Mouse (Mus musculus) megakaryocyte-erythroid progenitor cell, adult 5-6 weeks (primary cell): ENCODE results near the gene Zbtb48. TPM values are rescaled to one million over a fixed set of nuclear protein-coding genes. Genes with fewer than 3 reads are reported as not detected.
"Not testable (repeated sequence)": the region's sequence is repeated elsewhere in the genome, so short reads cannot be mapped to it uniquely, and the experiment has no call there.

ENCODE experiments used
- ATAC-seq: replicated peaks from 2 replicates; pipeline ENCODE4 v1.8.0; 2016; ENCODE audit warnings: mild to moderate bottlenecking, inconsistent platforms; ENCODE audit not compliant: severe bottlenecking, poor library complexity, low FRiP score, low TSS enrichment
- total RNA-seq, 2 experiments: library from RNA; stranded (forward) in 1 of 2; stranded (reverse) in 1 of 2; fragments of 200-1000, 215-1000 nt in 1 of 2; fragments of >200 nt in 1 of 2; fragmentation: Nextera tagmentation in 1 of 2; gene quantifications; 2 replicates each; pipeline ENCODE4 v1.2.3; 2014 to 2017

Zbtb48 gene
- total RNA-seq, 2 experiments from 2014 or later = 10.6 to 27.2 TPM

DNA sequence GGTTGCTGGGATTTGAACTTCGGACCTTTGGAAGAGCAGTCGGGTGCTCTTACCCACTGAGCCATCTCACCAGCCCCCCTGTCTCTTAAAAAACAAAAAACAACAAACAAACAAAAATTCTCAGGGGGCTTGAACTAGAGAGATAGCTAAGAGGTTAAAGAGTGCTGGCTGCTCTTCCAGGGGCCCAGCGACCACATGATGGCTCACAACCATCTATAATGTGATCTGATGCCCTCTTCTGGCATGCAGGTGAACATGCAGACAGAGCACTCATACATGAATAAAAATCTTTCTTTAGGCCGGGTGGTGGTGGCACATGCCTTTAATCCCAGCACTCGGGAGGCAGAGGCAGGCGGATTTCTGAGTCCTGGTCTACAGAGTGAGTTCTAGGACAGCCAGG, 9.0 kb upstream of the Zbtb48 start:
- ATAC-seq = not testable (repeated sequence)

DNA sequence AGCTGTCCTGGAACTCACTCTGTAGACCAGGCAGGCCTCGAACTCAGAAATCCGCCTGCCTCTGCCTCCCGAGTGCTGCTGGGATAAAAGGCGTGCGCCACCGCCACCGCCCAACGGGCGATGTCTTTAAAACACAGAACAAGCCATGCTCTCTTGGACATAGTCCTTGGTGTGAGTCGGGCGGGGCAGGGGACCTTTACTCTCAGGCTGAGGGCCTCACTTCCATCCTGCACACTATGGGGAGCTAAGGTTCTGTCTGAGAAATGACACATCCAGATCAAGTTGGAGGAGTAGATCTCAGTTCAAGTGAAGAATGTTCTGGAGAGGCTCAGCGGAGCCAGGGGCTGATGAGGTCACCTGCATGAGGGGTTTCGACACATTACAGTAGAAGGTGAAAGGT, 5.5 kb upstream of the Zbtb48 start:
- no peak for ATAC-seq

DNA sequence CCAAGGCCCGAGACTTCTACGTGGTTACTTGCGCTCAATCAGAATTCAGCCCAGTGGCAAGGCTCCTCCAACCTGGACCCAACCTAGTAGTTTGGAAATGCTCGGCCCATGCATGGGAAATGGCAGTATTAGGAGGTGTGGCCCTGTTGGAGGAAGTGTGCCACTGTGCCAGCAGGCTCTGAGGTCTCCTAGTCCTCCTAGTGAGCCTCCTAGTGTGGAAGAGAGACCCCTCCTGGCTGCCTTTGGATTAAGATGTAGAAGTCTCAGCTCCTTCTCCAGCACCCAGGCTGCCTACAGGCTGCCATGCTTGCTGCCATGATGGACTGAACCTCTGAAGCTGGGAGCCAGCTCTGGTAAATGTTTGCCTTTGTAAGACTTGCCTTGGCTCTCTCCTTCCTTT, 2.5 kb upstream of the Zbtb48 start:
- ATAC-seq = no peak

DNA sequence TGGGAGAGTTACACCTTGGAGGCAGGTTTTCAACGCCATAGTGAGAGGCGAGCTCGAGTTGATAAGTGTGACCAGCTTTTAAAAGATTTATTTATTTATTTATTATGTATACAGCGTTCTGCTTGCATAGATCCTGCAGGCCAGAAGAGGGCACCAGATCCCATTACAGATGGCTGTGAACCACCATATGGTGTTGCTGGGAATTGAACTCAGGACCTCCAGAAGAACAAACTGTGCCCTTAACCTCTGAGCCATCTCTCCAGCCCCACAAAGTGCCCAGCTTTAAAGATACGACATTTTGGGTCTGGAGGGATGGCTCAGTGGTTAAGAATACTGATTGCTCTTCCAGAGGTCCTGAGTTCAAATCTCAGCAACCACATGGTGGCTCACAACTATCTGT, 1.6 kb upstream of the Zbtb48 start:
- ATAC-seq = no peak

DNA sequence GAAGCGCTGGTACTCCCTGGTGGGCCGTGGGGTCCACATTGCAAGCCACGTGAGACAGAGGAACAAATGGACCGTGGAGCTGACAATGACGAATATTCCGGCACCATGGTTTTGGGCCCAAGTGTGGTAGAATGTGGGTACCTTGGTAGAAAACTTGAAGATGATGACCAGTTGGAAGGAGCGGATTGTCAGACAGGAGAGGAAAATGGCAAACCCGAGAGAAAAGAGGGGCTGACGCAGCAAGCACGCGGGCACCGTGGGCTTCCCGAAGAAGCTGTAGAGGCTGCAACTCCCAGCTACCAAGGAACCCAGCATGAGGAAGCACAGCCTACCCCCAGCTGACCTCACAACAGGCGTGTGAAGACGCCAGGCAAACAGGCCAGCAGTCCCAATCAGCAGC, 985 bp upstream of the Zbtb48 start:
- ATAC-seq = no peak

DNA sequence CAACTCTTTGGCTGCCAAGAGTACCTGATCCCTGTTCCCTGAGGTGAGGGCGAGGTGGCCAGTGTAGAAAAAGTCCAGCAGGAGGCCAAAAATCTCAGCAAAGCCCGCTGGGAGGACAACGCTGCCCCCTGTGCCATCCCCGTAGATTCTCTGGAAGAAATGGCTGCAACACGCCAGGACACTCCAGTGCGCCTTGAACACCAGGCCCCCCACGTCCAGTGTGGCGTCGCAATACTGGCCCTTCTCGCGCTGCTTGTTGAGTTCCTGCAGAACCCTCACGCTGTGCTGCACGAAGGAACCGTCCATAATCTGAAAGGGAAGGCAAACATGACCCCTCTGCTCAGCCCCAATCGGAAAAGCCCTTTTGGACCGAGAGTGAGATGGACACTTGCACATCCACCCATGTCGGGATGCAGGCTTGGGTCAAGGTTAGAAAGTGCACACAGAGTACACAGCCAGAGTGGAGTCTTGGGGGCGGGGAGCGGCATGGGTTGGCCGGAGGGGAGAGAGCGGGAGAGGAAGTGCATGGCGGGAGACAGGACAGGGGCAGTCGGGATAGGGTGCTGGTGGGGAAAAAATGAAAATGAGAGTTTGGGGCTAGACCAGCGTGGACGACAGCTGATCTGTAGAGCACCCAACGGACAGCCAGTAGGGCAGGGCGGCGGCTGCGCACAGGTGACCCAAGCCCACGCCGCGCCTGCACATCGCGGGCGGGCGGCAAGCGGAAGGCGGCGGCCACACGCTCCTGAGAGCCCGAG, 541 bp downstream of the Zbtb48 start:
- ATAC-seq = peak; percentile 6; the same call in 1 of the 2 replicates

DNA sequence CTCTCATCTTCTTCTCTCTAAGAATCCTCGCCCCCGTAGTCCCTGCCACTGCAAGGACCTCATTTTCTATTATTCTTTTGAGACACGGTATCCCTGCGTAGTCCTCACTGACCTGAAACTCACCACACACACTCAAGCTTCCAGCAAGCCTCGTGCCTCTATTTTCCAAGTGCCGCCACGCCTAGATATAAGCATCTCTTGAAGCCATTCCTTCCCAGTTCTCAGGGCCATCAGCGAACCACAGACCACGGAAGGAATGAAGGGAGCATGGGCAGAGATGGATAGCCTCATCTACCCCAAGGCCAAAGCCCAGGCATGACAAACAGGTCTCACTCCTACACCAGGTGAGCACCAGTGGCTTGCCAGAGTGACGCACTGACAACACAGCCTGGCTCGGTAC, 2.9 kb downstream of the Zbtb48 start:
- no peak for ATAC-seq

DNA sequence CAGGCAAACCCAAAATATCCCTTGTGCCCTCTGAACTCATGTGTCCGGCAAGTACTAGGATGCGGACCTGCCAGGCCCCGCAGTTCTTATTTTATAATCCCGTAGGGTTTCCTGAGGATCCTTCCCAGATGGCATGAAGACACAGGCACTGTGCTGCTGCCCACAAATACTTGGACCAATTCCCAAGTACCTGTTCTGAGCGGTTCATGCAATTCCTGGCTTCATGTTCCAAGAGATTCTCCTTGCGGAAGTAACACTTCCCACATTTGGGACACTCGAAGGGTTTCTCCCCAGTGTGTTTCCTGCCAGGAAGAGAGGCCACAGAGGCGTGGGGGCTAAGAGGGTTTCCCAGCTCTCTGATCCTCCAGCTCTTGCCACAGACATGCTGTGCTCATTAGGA, 5.0 kb downstream of the Zbtb48 start:
- no peak for ATAC-seq

DNA sequence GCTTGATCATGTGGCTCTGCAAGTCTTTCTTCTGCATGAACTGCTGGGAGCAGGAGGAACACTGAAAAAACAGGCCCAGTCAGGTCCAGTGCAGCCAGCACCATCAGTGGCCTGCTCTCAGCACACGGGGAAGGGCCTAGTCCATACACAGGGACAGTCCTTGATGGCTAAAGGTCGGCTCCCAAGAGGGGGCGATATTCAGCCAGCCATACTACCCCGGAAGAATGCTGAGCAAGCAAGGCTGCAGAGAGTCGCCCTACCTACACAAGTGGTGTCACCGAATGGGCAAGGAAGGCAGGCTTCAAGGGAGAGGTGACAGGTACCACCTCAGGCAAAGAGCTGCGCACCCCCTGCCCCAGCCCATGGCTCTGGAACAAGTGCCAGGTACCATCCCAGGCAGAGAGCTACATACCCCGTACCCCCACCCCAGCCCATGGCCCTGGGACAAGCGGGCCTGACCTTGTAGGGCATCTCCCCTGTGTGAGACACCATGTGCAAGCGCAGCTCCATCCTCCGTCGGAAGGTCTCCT, 5.8 kb downstream of the Zbtb48 start:
- no peak for ATAC-seq

DNA sequence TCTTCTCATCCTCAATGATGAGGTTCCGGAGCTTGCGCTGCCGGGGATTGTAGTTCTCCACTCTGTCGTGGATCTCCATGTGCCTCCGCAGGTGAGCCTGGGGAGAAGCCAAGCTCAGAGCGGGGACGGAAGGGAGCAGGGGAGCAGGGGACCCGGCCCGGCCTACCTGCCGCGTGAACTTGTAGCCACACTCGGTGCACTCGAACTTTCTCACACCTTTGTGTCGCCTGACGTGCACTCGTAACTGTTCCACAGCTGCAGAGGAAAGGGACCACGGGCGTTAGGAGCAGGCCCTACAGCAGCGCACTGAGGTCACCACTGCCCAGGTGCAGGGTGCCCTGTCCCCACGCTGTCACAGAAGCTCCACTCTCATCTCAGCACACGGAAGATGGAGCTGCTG, 7.4 kb downstream of the Zbtb48 start:
- no peak for ATAC-seq

DNA sequence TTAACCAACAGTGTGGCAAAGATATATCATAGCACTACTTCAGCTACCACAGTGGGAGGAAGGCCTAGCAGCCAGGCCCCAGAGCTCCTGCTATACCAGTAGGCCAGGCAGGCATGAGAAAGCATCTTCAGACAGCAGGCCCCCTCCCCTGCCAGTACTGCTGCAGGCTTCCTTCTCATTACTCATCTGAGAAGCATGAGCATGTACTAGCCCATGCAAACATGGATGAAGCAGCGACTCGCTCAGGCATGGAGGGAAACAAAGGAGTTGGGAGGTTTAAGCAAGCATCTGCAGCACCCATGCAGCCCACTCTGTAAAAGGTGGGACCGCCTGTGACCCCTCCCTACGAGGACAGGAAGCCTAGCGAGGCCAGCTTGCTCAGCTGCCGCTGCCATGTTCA, 8.4 kb downstream of the Zbtb48 start:
- no peak for ATAC-seq

DNA sequence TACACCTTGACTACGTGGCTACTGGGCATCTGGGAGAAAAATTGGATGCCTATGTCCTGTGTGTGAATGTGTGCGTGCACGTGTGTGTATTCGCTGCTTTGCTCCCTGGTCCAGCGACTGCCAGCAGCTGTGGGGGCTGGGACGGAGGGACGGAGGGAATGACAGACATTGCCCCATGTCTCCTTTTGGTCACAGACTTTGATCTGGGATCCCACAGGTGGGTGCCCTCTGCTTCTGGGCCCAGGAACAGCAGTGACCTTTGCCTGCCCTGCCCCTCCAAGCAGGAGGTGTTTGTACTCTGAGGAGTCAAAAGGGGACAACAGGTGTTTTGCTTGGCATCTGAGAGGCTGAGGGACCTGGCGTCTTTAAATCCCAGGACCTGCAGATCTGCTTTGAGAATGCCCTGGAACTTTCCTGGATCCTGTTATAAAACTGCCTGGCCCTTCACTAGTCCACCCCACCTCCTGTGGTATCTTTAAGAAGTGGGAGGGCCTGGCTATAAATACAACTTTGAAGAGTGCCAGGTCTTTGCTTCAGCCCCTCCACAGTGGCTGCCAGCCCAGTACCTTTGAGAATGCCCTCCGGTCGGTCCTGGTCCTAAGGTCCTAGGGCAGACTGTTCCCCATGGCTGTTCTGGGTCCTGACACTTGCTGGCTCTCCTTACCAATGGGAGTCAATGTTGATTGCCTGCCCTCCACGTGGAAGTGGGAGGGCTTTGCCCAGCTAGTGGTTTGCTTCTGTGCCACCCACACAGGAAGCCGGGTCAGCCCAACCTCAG, 14.2 kb downstream of the Zbtb48 start:
- ATAC-seq = no peak

DNA sequence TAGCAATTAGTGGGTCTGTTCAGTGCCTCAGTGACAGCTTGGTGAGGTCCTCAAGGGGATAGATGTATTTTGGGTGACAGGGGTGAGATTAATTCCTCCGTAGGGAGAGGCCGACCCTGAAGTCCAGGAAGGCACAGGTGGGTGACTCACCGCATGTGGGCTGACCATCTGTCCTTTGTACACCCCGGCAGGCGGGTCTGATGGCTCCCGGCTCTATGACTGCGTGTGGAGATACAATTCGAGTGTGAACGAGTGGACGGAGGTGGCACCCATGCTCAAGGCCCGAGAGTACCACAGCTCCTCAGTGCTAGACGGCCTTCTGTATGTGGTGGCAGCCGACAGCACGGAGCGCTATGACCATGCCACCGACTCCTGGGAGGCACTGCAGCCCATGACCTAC, 15.4 kb downstream of the Zbtb48 start:
- ATAC-seq = no peak

DNA sequence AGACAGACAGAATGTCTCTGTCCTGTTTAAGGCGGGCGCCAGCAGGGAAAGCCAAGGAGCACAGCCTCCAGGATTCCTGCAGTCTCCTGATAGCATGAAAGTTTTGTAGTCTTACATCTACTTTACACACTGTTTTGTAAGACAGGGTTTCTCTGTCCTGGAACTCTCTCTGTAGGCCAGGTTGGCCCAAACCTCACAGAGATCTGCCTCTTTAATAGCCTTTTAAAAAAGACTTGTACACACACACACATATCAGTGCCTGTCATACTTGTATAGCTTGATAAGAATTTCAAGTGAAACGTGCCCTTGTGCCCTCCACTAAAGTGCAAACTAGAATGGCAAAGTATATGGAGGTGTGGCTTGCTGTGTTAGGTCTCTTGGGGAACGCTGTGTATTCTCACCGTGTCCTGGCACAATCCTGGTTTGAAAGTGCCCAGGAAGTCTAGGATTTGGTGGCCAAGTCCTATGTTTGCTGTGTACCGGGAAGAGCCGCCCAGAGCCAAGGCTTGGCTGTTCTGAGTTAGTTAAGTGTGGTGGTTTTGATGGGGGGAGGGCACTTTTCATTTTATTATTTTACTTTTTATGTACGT, 16.2 kb downstream of the Zbtb48 start:
- peak; percentile 19; the same call in 1 of the 2 replicates for ATAC-seq

DNA sequence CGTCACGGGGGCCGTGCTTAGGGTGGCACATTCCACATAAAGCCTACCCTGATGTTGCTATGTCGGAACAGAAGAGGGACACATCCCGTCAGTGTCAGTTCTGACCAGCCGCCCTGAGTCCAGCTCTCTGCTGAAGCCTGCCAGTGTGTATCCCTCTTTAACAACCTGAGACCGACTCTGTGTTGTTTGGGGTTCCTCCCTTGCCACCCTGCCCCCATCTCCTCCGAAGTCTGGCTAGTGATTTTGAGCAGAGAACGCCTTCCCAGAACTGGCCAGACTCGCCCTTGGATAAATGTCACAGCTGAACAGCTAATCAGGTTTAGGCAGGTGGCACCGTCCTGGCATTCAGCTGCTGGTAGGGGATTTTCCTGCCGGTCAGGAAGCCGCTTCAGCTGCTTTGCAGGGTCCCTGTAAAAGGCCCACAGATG, 16.8 kb downstream of the Zbtb48 start:
- ATAC-seq = peak; percentile 30

DNA sequence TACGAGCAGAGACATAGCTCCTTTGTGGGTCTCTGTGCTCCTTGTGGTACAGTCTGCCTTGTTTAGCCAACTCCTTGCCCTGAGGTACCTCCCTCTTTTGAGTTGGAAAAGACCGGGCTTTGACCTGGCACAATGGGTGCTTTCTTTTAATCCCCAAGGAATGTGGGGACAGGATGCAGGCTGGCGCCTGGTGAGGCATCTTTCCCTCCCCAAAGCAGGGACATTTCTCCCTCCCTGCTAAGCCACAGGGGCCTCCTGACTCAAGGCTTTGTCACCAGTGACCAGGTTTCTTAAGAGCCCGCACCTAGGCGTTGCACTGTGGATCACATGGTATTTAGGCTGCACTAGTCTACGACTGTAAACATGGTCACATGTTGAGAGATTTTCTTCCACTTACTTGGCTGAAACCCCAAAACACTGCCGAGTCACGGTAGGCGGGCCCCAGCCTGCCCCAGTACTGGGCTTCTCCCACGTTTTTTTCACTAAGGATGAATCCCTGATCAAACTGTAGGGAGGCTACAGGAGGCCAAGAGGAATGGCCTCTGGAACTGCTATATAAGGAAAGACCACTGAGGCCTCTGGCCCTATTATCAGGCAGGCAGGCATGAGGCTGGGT, 17.3 kb downstream of the Zbtb48 start:
- ATAC-seq = peak; percentile 54

DNA sequence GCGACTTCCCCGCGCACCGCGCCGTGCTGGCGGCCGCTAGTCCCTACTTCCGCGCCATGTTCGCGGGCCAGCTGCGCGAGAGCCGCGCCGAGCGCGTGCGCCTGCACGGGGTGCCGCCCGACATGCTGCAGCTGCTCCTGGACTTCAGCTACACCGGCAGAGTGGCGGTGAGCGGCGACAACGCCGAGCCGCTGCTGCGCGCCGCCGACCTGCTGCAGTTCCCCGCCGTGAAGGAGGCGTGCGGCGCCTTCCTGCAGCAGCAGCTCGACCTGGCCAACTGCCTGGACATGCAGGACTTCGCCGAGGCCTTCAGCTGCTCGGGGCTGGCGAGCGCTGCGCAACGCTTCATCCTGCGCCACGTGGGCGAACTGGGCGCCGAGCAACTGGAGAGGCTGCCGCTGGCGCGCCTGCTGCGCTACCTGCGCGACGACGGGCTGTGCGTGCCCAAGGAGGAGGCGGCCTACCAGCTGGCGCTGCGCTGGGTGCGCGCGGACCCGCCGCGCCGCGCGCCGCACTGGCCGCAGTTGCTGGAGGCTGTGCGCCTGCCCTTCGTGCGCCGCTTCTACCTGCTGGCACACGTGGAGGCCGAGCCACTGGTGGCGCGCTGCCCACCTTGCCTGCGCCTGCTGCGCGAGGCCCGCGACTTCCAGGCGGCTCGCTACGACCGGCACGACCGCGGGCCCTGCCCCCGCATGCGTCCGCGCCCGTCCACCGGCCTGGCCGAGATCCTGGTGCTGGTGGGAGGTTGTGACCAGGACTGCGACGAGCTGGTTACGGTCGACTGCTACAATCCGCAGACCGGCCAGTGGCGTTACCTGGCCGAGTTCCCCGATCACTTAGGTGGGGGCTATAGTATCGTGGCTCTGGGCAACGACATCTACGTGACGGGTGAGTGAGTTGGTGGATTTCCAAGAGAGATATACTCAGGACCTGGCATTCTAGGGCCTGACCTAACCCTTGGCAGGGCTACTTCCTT, 18.1 kb downstream of the Zbtb48 start:
- no peak for ATAC-seq

DNA sequence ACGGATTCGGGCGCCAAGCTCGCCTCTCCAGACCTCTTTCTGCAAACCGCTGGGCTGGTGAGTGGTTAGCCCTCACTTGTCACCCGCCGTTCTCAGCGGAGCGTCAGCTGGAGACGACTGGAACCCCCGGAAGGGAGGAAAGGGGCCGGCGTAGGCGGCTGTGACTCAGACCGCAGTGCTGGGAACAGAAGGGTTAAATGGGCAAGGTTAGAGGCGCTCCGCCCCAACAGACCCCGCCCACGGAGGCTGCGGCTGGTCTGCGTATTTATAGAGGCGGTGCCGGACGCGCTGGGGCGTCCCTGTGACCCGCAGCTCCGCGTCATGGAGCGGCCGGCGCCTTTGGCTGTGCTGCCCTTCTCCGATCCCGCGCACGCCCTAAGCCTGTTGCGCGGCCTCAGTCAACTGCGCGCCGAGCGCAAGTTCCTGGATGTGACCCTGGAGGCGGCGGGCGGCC, 18.8 kb downstream of the Zbtb48 start, which contains the start of gene Klhl21:
TSS of gene Klhl21 (plus strand) at position 182 of the 454 bp plus-strand sequence.
- ATAC-seq = peak; percentile 75

DNA sequence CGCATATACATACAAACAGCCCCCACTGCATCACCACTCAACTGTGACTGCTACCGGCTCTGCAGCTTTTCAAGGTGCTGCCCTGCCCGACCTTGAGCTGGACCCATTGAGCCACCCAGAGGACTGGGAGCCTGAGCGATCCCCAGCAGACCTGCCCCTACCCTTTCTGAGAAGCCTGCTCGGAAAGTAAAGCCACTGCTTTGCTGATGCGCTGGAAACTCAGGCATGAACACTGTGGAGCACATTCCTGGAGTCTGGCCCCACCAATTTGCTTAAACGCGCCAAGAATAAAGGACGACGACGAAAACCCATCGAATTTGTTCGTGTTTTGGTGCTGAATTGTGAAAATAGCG, 19.3 kb downstream of the Zbtb48 start:
- ATAC-seq = no peak
